In the genomic region with DNA sequence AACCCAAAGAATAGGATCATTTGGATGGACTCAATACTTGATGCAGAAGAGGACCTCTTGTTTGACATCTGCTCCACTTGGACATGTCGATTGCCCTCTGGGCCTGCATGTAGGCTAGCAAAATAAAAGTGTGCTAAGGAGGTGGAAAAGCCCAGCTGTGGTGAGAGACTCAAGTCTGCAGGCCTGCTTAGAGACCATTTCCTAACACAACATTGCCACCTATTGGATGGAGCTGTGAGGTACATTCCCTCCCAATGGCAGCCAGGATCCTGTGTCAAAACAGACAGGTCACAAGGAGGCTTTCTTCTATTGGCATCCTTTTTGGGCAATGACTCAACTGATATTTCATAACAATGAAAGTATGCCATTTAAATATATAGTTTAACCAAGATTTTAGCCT, we compare ENCODE assay signal across 9 mouse cellular contexts. TPM values are rescaled to one million over a fixed set of nuclear protein-coding genes. Genes with fewer than 3 reads are reported as not detected.
A peak's percentile ranks its signal among the peaks of the same experiment; 100 is the strongest.
DNase-seq lines count a peak whose midpoint lies in the region; ATAC-seq and TF ChIP-seq lines count a peak whose summit lies in the region.
"Had no signal": no experiment of that assay in that cellular context is flagged by ENCODE, and none has a peak within 500 bp of the region (broad histone marks: within the 10 kb centered on the region; RNA-seq: fewer than 3 reads in every experiment).

No protein-coding gene starts in this region.

- no peak overlapping the region for H3K4me3 ChIP-seq in layer of hippocampus, adult 2 months
- H3K4me3 ChIP-seq in lung, adult 2 months (replicated peaks; ENCODE audit: extremely low read depth, low read depth, low read length), result no peak overlapping the region
- H3K4me3 ChIP-seq: megakaryocyte, embryonic 14.5 days had no signal

- peak; percentile 80 for ATAC-seq in erythroid progenitor cell, adult 5-6 weeks (replicated peaks; ENCODE audit: low FRiP score, poor library complexity, severe bottlenecking)

- TF ChIP-seq CTCF in brain, embryonic 14.5 days (IDR thresholded peaks at IDR 0.05; ENCODE audit: borderline replicate concordance, extremely low read depth, insufficient read depth, insufficient read length), result peak; percentile 85
- TF ChIP-seq CTCF in layer of hippocampus, adult 2 months (conservative IDR thresholded peaks at IDR 0.05), result peak; percentile 93
- TF ChIP-seq CTCF in lung, adult 2 months (IDR thresholded peaks at IDR 0.05; ENCODE audit: insufficient read depth, low read length), result peak; percentile 76

- peaks cover 6% of the 10 kb centered on the region; the same call in 1 of the 2 replicates for H3K4me1 ChIP-seq in lung, adult 2 months (ENCODE audit: control insufficient read depth, insufficient read depth, low read length)

- H3K27ac ChIP-seq in layer of hippocampus, adult 2 months, result no peak overlapping the region

- DNase-seq in MEL-GATA-1-ER (ENCODE audit: extremely low read depth, low read depth), result peak; percentile 36
- DNase-seq in brain, embryonic 14.5 days (ENCODE audit: low read depth), result peak; percentile 85
- DNase-seq in heart, adult 9 months (ENCODE audit: low spot score in 2 of 2), result peak; percentile 65 to 79
- peak; percentile 73 to 79 for DNase-seq in layer of hippocampus, adult 2 months (ENCODE audit: low spot score in 2 of 2)
- DNase-seq in lung, adult 2 months, result peak; percentile 48
- peak; percentile 89 for DNase-seq in retina, embryonic 14.5 days (ENCODE audit: low spot score)
- peak; percentile 72 for DNase-seq in thymus, postnatal 4 days

- no peak for TF ChIP-seq POLR2A in brain, embryonic 14.5 days (IDR thresholded peaks at IDR 0.05; ENCODE audit: borderline replicate concordance, extremely low read depth, insufficient read depth, insufficient read length, poor library complexity, severe bottlenecking)
- no peak for TF ChIP-seq POLR2A in lung, adult 2 months (IDR thresholded peaks at IDR 0.05; ENCODE audit: borderline replicate concordance, extremely low read depth, low read depth, low read length)

- WGBS in lung, adult 2 months, result 6% methylated on average over 1 of the region's 1 CpGs

RNA-seq across cellular contexts. Expression of a gene that starts 7.9 kb away (rescaled TPM):
- 0.06 and 0.07 TPM in 2 replicates for polyA plus RNA-seq in brain, embryonic 14.5 days (2012; rRNA removed)
- total RNA-seq in erythroid progenitor cell, adult 5-6 weeks (2015; ENCODE audit: low replicate concordance), result not detected in 2 replicates
- not detected in 2 replicates for total RNA-seq in erythroid progenitor cell, adult 5-6 weeks (2017; ENCODE audit: low replicate concordance)
- not detected for total RNA-seq in layer of hippocampus, adult 2 months (2021)
- not detected in 2 replicates for polyA plus RNA-seq in lung, adult 2 months (2012; rRNA removed)

RNA-seq across cellular contexts. Expression of a gene that starts 41.2 kb away (rescaled TPM):
- polyA plus RNA-seq in brain, embryonic 14.5 days (2012; rRNA removed), result not detected in 2 replicates
- total RNA-seq in erythroid progenitor cell, adult 5-6 weeks (2015; ENCODE audit: low replicate concordance), result not detected in 2 replicates
- 5.3 TPM in 1 of 2 replicates, not detected in the other for total RNA-seq in erythroid progenitor cell, adult 5-6 weeks (2017; ENCODE audit: low replicate concordance)
- total RNA-seq in layer of hippocampus, adult 2 months (2021), result under 1 TPM in 1 of 2 experiments, not detected in 1; 0.20 TPM
- polyA plus RNA-seq in lung, adult 2 months (2012; rRNA removed), result not detected in 2 replicates

RNA-seq across cellular contexts. Expression of a gene that starts 46.4 kb away (rescaled TPM):
- 5.0 and 6.4 TPM in 2 replicates for polyA plus RNA-seq in brain, embryonic 14.5 days (2012; rRNA removed)
- 154 and 179 TPM in 2 replicates for total RNA-seq in erythroid progenitor cell, adult 5-6 weeks (2015; ENCODE audit: low replicate concordance)
- total RNA-seq in erythroid progenitor cell, adult 5-6 weeks (2017; ENCODE audit: low replicate concordance), result 182 and 186 TPM in 2 replicates
- 1 to 10 TPM; 1.5 to 2.0 TPM for total RNA-seq in layer of hippocampus, adult 2 months (2021)
- polyA plus RNA-seq in lung, adult 2 months (2012; rRNA removed), result 1.4 and 2.8 TPM in 2 replicates

Comparison
In these comparisons a context has a peak if more than half of its experiments do, and no peak if none do; other contexts are left out.
1. DNase-seq: peak in every context shown above with its lines; median percentile 89 in retina, embryonic 14.5 days; 85 in brain, embryonic 14.5 days; 76 in layer of hippocampus, adult 2 months; 72 in heart, adult 9 months; 72 in thymus, postnatal 4 days; 48 in lung, adult 2 months; 36 in MEL-GATA-1-ER.
2. RNA of a gene that starts 46.4 kb away (total RNA-seq): 154 to 186 TPM in erythroid progenitor cell, adult 5-6 weeks; 1.5 to 2.0 TPM in layer of hippocampus, adult 2 months; every median in the first group is over 10 times any median in the second.
3. Peak in every context shown above with its lines, with median percentiles within 50 percentile points of each other: CTCF ChIP-seq.